Mouse (Mus musculus) lung, postnatal 0 days (tissue): ENCODE data around the gene Dgcr2.

Experiments used
- CTCF ChIP-seq: IDR thresholded peaks from 2 replicates; pipeline ENCODE4 v1.5.1; 2016; ENCODE audit warnings: antibody characterized with exemption, mild to moderate bottlenecking
- EP300 ChIP-seq: IDR thresholded peaks from 2 replicates; pipeline ENCODE4 v1.6.1; 2016; ENCODE audit warnings: antibody characterized with exemption, mild to moderate bottlenecking, control low read depth

DNA sequence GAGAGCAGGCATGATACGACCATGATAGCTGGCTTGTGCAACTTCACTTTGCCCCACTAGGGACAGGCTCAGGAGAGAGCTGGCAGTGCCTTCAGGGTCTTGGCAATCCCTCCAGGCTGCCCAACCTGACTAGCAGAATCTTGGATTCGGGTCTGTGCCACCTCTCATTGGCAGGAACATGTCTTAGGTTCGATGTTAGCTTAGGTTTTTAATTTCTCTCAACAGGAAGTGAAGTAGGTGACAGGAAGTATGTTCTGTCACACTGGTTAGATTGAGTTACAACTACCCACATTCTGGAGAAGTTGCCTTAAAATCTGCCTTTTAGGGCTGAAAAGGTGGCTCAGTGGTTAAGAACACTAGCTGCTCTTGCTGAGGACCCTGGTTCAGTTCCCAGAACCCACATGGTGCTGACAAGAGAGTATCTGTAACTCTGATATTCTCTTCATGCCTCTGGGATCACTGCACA is 36.1 kb upstream of the Dgcr2 start:
- TF ChIP-seq CTCF (peak; percentile 23; the same call in 1 of the 2 replicates), EP300 (no peak)
